Mouse (Mus musculus) forebrain, postnatal 0 days (tissue): Measurements from ENCODE around the gene Retn. TPM values are rescaled to one million over a fixed set of nuclear protein-coding genes. Genes with fewer than 3 reads are reported as not detected.

Experiments used
- ATAC-seq: fragments of 200-750 bp; cut with Nextera tagmentation; 2 replicates; pipeline ENCODE4 v1.8.0; 2017; ENCODE audit warnings: mild to moderate bottlenecking, moderate library complexity
- DNase-seq: peaks from one replicate; pipeline ENCODE4 v3.0.0-alpha.2; 2015
- H3K27ac ChIP-seq: fragments of 300-500 bp; sonication (generic); 2 replicates; pipeline ENCODE4 v1.5.1; 2014; ENCODE audit warnings: low read depth, mild to moderate bottlenecking, antibody characterized with exemption, low read length, moderate library complexity, mixed read lengths
- H3K27me3 ChIP-seq: fragments of 300-500 bp; sonication (generic); 2 replicates; pipeline ENCODE4 v1.6.1; 2014; ENCODE audit warnings: mild to moderate bottlenecking, low read length, mixed read lengths; ENCODE audit not compliant: insufficient read depth
- H3K36me3 ChIP-seq: fragments of 300-500 bp; sonication (generic); 2 replicates; pipeline ENCODE4 v1.6.1; 2014; ENCODE audit warnings: mild to moderate bottlenecking, moderate library complexity; ENCODE audit not compliant: insufficient read depth
- H3K4me1 ChIP-seq: fragments of 300-500 bp; sonication (generic); 2 replicates; pipeline ENCODE4 v1.6.1; 2014; ENCODE audit warnings: antibody characterized with exemption; ENCODE audit not compliant: insufficient read depth
- H3K4me2 ChIP-seq: fragments of 300-500 bp; sonication (generic); 2 replicates; pipeline ENCODE4 v1.6.1; 2014; ENCODE audit warnings: low read depth, mild to moderate bottlenecking, moderate library complexity
- H3K4me3 ChIP-seq: fragments of 300-500 bp; sonication (generic); 2 replicates; pipeline ENCODE4 v1.5.1; 2014; ENCODE audit warnings: low read depth, low read length, mixed read lengths
- H3K9ac ChIP-seq: fragments of 300-500 bp; sonication (generic); 2 replicates; pipeline ENCODE4 v1.6.1; 2014; ENCODE audit warnings: mild to moderate bottlenecking
- H3K9me3 ChIP-seq: fragments of 300-500 bp; sonication (generic); 2 replicates; pipeline ENCODE4 v1.6.1; 2016; ENCODE audit warnings: low read length
- CTCF ChIP-seq: sonication (generic); IDR thresholded peaks from 2 replicates; pipeline ENCODE4 v1.5.1; 2016; ENCODE audit warnings: antibody characterized with exemption, control low read depth, low read depth
- WGBS: fragments of 180-500 bp; shearing (Covaris S2); extraction: QIAGEN DNeasy Blood & Tissue Kit; methylation state at CpG from one replicate; pipeline ENCODE4 v1.1.7; 2014; 5-methylcytosine and 5-hydroxymethylcytosine counted together
- polyA plus RNA-seq: library from polyadenylated mRNA; unstranded; fragments of >200 nt; fragmentation: Nextera tagmentation; extraction: Ambion mirVana; gene quantifications from 2 replicates; pipeline ENCODE4 v1.2.1, GENCODE M21; 2015
- total RNA-seq: library from RNA; depleted of rRNA; stranded (reverse); fragments of >200 nt; gene quantifications from 2 replicates; pipeline ENCODE4 v1.2.3, GENCODE M21; 2014

The Retn gene
- total and polyA plus RNA-seq, 2 experiments from 2014 or later, result 0.42 to 1.7 TPM

- no peak for DNase-seq
- Histone ChIP-seq H3K4me2 (no peak within 1 kb of the TSS), H3K4me1 (peaks cover 8% of the 10 kb centered on the region), H3K27me3 (no peaks in the 10 kb centered on the region), H3K4me3 (no peak within 1 kb of the TSS), H3K9ac (no peak within 1 kb of the TSS), H3K36me3 (no peaks in the 10 kb centered on the region), H3K27ac (no peak within 1 kb of the TSS), H3K9me3 (no peaks in the 10 kb centered on the region)
- WGBS, result 75% methylated on average over 1 of the region's 1 CpGs
- no peak for ATAC-seq
- no peak for TF ChIP-seq CTCF
Observed at GRCm38 (mm10) chr8:3625445-3625844, 30.1 kb upstream of the Retn start, which contains the start of gene Pcp2. Gene Pcp2, minus strand, starts transcription at chr8:3625545.

- H3K27me3 ChIP-seq, result no peaks in the 10 kb centered on the region
- peaks cover 10% of the 10 kb centered on the region; the same call in 1 of the 2 replicates for H3K4me1 ChIP-seq
- H3K27ac ChIP-seq, result no peak overlapping the region
- ATAC-seq (no peak), DNase-seq (no peak)
- H3K4me2 ChIP-seq, result no peak overlapping the region
- H3K36me3 ChIP-seq, result no peaks in the 10 kb centered on the region
- no peaks in the 10 kb centered on the region for H3K9me3 ChIP-seq
- 63% methylated on average over 5 of the region's 5 CpGs for WGBS
- H3K9ac ChIP-seq, result no peak overlapping the region
- TF ChIP-seq CTCF, result no peak
- no peak overlapping the region for H3K4me3 ChIP-seq
Observed at GRCm38 (mm10) chr8:3626971-3627370, 28.6 kb upstream of the Retn start.

- no peak overlapping the region for H3K4me2 ChIP-seq
- DNase-seq, result peak; percentile 36
- ATAC-seq, result peak; percentile 34; the same call in 1 of the 2 replicates
Observed at GRCm38 (mm10) chr8:3628014-3628413, 27.6 kb upstream of the Retn start.

GRCm38 (mm10) chr8:3630647-3631477 is 24.7 kb upstream of the Retn start, which contains the start of gene Stxbp2:
Gene Stxbp2, plus strand, starts transcription at chr8:3630955.
- H3K4me3 ChIP-seq, result peak within 1 kb of the TSS; percentile 50
- peak within 1 kb of the TSS; percentile 64 for H3K4me2 ChIP-seq
- H3K9me3 ChIP-seq, result no peaks in the 10 kb centered on the region
- peak; percentile 16; the same call in 1 of the 2 replicates for TF ChIP-seq CTCF
- peak within 1 kb of the TSS; percentile 44 for H3K9ac ChIP-seq
- ATAC-seq (peak; percentile 93), DNase-seq (peak; percentile 83)
- H3K27ac ChIP-seq, result peak within 1 kb of the TSS; percentile 29; the same call in 1 of the 2 replicates
- H3K4me1 ChIP-seq, result peaks cover 7% of the 10 kb centered on the region; the same call in 1 of the 2 replicates
- H3K36me3 ChIP-seq, result peaks cover 6% of the 10 kb centered on the region
- no peaks in the 10 kb centered on the region for H3K27me3 ChIP-seq
- WGBS, result 6% methylated on average over 47 of the region's 47 CpGs

More at GRCm38 (mm10) chr8:3628014-3628413, 27.6 kb upstream of the Retn start:
- no peak overlapping the region for H3K9ac ChIP-seq
- H3K27me3 ChIP-seq, result no peaks in the 10 kb centered on the region
- TF ChIP-seq CTCF, result peak; percentile 66
- no peaks in the 10 kb centered on the region for H3K9me3 ChIP-seq
- no peaks in the 10 kb centered on the region for H3K36me3 ChIP-seq
- H3K4me1 ChIP-seq, result peaks cover 7% of the 10 kb centered on the region; the same call in 1 of the 2 replicates
- H3K4me3 ChIP-seq, result no peak overlapping the region
- H3K27ac ChIP-seq, result no peak overlapping the region
- 30% methylated on average over 5 of the region's 5 CpGs for WGBS

GRCm38 (mm10) chr8:3631478-3631875 is 24.1 kb upstream of the Retn start:
- no peak for TF ChIP-seq CTCF
- Histone ChIP-seq H3K9me3 (no peaks in the 10 kb centered on the region), H3K4me3 (peak overlapping the region; percentile 50), H3K36me3 (peaks cover 6% of the 10 kb centered on the region), H3K4me1 (peaks cover 7% of the 10 kb centered on the region; the same call in 1 of the 2 replicates), H3K27me3 (no peaks in the 10 kb centered on the region), H3K9ac (peak overlapping the region; percentile 44; the same call in 1 of the 2 replicates), H3K4me2 (peak overlapping the region; percentile 64), H3K27ac (no peak overlapping the region)
- no peak for ATAC-seq
- DNase-seq, result no peak
- WGBS, result 22% methylated on average over 8 of the region's 8 CpGs

GRCm38 (mm10) chr8:3645804-3646203 is 9.8 kb upstream of the Retn start:
- no peaks in the 10 kb centered on the region; the same call in 1 of the 2 replicates for H3K36me3 ChIP-seq
- H3K27ac ChIP-seq, result no peak overlapping the region
- 28% methylated on average over 5 of the region's 5 CpGs for WGBS
- no peak overlapping the region for H3K4me3 ChIP-seq
- no peaks in the 10 kb centered on the region for H3K27me3 ChIP-seq
- no peaks in the 10 kb centered on the region for H3K4me1 ChIP-seq
- no peak overlapping the region for H3K9ac ChIP-seq
- ATAC-seq (no peak), DNase-seq (no peak)
- H3K4me2 ChIP-seq, result no peak overlapping the region
- TF ChIP-seq CTCF, result no peak
- no peaks in the 10 kb centered on the region for H3K9me3 ChIP-seq

- no peak overlapping the region for H3K9ac ChIP-seq
- ATAC-seq (no peak), DNase-seq (no peak)
- no peaks in the 10 kb centered on the region for H3K36me3 ChIP-seq
- no peak overlapping the region for H3K27ac ChIP-seq
- no peak overlapping the region for H3K4me2 ChIP-seq
- no peaks in the 10 kb centered on the region for H3K27me3 ChIP-seq
- H3K9me3 ChIP-seq, result no peaks in the 10 kb centered on the region
- WGBS, result 84% methylated on average over 6 of the region's 6 CpGs
- TF ChIP-seq CTCF, result no peak
- H3K4me3 ChIP-seq, result no peak overlapping the region
- H3K4me1 ChIP-seq, result no peaks in the 10 kb centered on the region
Observed at GRCm38 (mm10) chr8:3646824-3647531, 8.6 kb upstream of the Retn start.
